Comparison of ENCODE assay signal across 8 mouse cellular contexts in the genomic region with DNA sequence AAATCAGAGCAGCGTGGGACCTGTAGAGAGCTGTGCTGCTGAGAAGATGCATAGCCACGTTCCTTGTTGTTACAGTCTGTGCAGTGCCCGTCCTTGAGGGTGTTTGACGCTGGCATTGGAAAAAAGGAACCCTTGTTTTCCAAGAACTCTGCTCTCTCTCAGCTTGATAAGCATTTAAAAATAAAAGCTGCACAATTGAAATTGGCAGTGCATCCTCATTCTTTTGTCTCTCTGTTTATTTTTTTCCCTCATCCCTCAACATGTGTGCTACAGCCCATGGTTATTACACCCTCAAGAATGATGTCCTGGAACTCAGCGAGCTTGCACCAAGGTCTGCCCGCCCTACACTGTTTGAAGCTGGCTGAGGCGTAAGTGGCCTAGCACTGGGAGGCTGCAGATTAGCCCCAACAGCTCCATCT.
DNase-seq lines count a peak whose midpoint lies in the region; ATAC-seq lines count a peak whose summit lies in the region.

No protein-coding gene starts in this region.

- H3K27me3 ChIP-seq in midbrain, embryonic 16.5 days (ENCODE audit: control insufficient read depth, insufficient read depth, low read depth, low read length), result no peaks in the 10 kb centered on the region
- H3K27me3 ChIP-seq in midbrain, embryonic 11.5 days (ENCODE audit: control insufficient read depth, insufficient read depth, low read length), result no peaks in the 10 kb centered on the region
- H3K27me3 ChIP-seq in heart, embryonic 12.5 days (replicated peaks), result no peaks in the 10 kb centered on the region
- no peaks in the 10 kb centered on the region for H3K27me3 ChIP-seq in lung, embryonic 15.5 days

- H3K36me3 ChIP-seq in midbrain, embryonic 16.5 days (ENCODE audit: control insufficient read depth, insufficient read depth, low read length), result no peaks in the 10 kb centered on the region
- H3K36me3 ChIP-seq in midbrain, embryonic 11.5 days (ENCODE audit: control insufficient read depth, insufficient read depth, low read length), result no peaks in the 10 kb centered on the region
- no peaks in the 10 kb centered on the region for H3K36me3 ChIP-seq in heart, embryonic 12.5 days
- H3K36me3 ChIP-seq in lung, embryonic 15.5 days, result no peaks in the 10 kb centered on the region

- 58% methylated on average over 7 of the region's 7 CpGs for WGBS in midbrain, embryonic 16.5 days
- WGBS in midbrain, embryonic 11.5 days, result 77% methylated on average over 7 of the region's 7 CpGs
- WGBS in heart, embryonic 12.5 days, result 37% methylated on average over 7 of the region's 7 CpGs
- WGBS in lung, embryonic 15.5 days, result 47% methylated on average over 7 of the region's 7 CpGs

- H3K4me3 ChIP-seq in midbrain, embryonic 16.5 days (ENCODE audit: low read depth, low read length), result no peak overlapping the region
- H3K4me3 ChIP-seq in midbrain, embryonic 11.5 days (ENCODE audit: low read depth, low read length), result no peak overlapping the region
- H3K4me3 ChIP-seq in heart, embryonic 12.5 days, result no peak overlapping the region
- H3K4me3 ChIP-seq in lung, embryonic 15.5 days, result no peak overlapping the region

- H3K9ac ChIP-seq in midbrain, embryonic 16.5 days (ENCODE audit: low read depth, low read length), result no peak overlapping the region
- no peak overlapping the region for H3K9ac ChIP-seq in midbrain, embryonic 11.5 days (ENCODE audit: low read length)
- no peak overlapping the region for H3K9ac ChIP-seq in heart, embryonic 12.5 days
- H3K9ac ChIP-seq in lung, embryonic 15.5 days, result no peak overlapping the region

- H3K4me1 ChIP-seq in midbrain, embryonic 16.5 days (ENCODE audit: control insufficient read depth, insufficient read depth, low read length), result peaks cover 28% of the 10 kb centered on the region
- peaks cover 11% of the 10 kb centered on the region for H3K4me1 ChIP-seq in midbrain, embryonic 11.5 days (ENCODE audit: control insufficient read depth, insufficient read depth, low read length)
- H3K4me1 ChIP-seq in heart, embryonic 12.5 days (replicated peaks), result peaks cover 45% of the 10 kb centered on the region
- H3K4me1 ChIP-seq in lung, embryonic 15.5 days, result peaks cover 54% of the 10 kb centered on the region

- ATAC-seq in midbrain, embryonic 16.5 days, result no peak
- ATAC-seq in midbrain, embryonic 11.5 days (ENCODE audit: low FRiP score), result no peak
- ATAC-seq in heart, embryonic 12.5 days (ENCODE audit: insufficient number of reproducible peaks, low FRiP score), result 0 out of 2 replicates have a peak, but pooled peaks have one; percentile 34
- ATAC-seq in lung, embryonic 15.5 days (ENCODE audit: borderline replicate concordance, extremely low read depth, low FRiP score, low TSS enrichment), result no peak

- peak; percentile 26 for DNase-seq in cerebellum, adult 11 months
- no peak for DNase-seq in cerebellum, postnatal 4 days (ENCODE audit: low spot score in 2 of 2)
- no peak for DNase-seq in midbrain, embryonic 11.5 days (ENCODE audit: low spot score, missing footprints)
- no peak for DNase-seq in urinary bladder, postnatal 10 days (ENCODE audit: low spot score)
- DNase-seq in adipocyte (ENCODE audit: low spot score), result no peak

- H3K27ac ChIP-seq in midbrain, embryonic 16.5 days (ENCODE audit: low read length), result peak overlapping the region; percentile 58
- H3K27ac ChIP-seq in midbrain, embryonic 11.5 days (ENCODE audit: low read depth, low read length), result no peak overlapping the region
- H3K27ac ChIP-seq in heart, embryonic 12.5 days (ENCODE audit: poor library complexity, severe bottlenecking), result peak overlapping the region; percentile 97
- peak overlapping the region; percentile 89 for H3K27ac ChIP-seq in lung, embryonic 15.5 days

- no peak overlapping the region for H3K4me2 ChIP-seq in midbrain, embryonic 16.5 days (ENCODE audit: low read length)
- H3K4me2 ChIP-seq in midbrain, embryonic 11.5 days, result no peak overlapping the region
- 0 out of 2 replicates have a peak overlapping the region, but pooled peaks have one; percentile 6 for H3K4me2 ChIP-seq in heart, embryonic 12.5 days
- no peak overlapping the region for H3K4me2 ChIP-seq in lung, embryonic 15.5 days

- no peaks in the 10 kb centered on the region for H3K9me3 ChIP-seq in midbrain, embryonic 16.5 days (replicated peaks; ENCODE audit: control insufficient read depth, low read length, poor library complexity, severe bottlenecking)
- H3K9me3 ChIP-seq in midbrain, embryonic 11.5 days (ENCODE audit: control insufficient read depth, low read length), result no peaks in the 10 kb centered on the region
- H3K9me3 ChIP-seq in heart, embryonic 12.5 days (replicated peaks), result no peaks in the 10 kb centered on the region
- no peaks in the 10 kb centered on the region for H3K9me3 ChIP-seq in lung, embryonic 15.5 days
